29 mouse cellular contexts compared by ENCODE assay signal in genomic region chr4:35150706-35151105, GRCm38 (mm10). TPM values are rescaled to one million over a fixed set of nuclear protein-coding genes. Genes with fewer than 3 reads are reported as not detected.
DNase-seq lines count a peak whose midpoint lies in the region; ATAC-seq and TF ChIP-seq lines count a peak whose summit lies in the region.
"Had no signal": no experiment of that assay in that cellular context is flagged by ENCODE, and none has a peak within 500 bp of the region (broad histone marks: within the 10 kb centered on the region; RNA-seq: fewer than 3 reads in every experiment).

No protein-coding gene starts in this region.

- no peaks in the 10 kb centered on the region for H3K27me3 ChIP-seq in liver, adult 2 months (ENCODE audit: control insufficient read depth, insufficient read depth, low read length)
- H3K27me3 ChIP-seq in liver, embryonic 12.5 days (replicated peaks) = peaks cover 9% of the 10 kb centered on the region; the same call in 1 of the 2 replicates
- no peaks in the 10 kb centered on the region for H3K27me3 ChIP-seq in liver, postnatal 0 days (ENCODE audit: insufficient read depth, low read length)
- no peaks in the 10 kb centered on the region for H3K27me3 ChIP-seq in midbrain, embryonic 11.5 days (ENCODE audit: control insufficient read depth, insufficient read depth, low read length)
- no peaks in the 10 kb centered on the region for H3K27me3 ChIP-seq in midbrain, embryonic 13.5 days
- H3K27me3 ChIP-seq: CH12.LX, Patski had no signal

- no peak overlapping the region for H3K27ac ChIP-seq in liver, adult 2 months (replicated peaks; ENCODE audit: insufficient read depth, low read depth, low read length)
- H3K27ac ChIP-seq in liver, embryonic 12.5 days = no peak overlapping the region
- peak overlapping the region; percentile 29; the same call in 1 of the 2 replicates for H3K27ac ChIP-seq in liver, postnatal 0 days (ENCODE audit: low read depth)
- no peak overlapping the region for H3K27ac ChIP-seq in midbrain, embryonic 11.5 days (ENCODE audit: low read depth, low read length)
- no peak overlapping the region for H3K27ac ChIP-seq in midbrain, embryonic 13.5 days

- H3K9ac ChIP-seq in liver, adult 2 months (ENCODE audit: low read depth, low read length) = no peak overlapping the region
- no peak overlapping the region for H3K9ac ChIP-seq in liver, embryonic 12.5 days
- no peak overlapping the region for H3K9ac ChIP-seq in liver, postnatal 0 days (replicated peaks)
- H3K9ac ChIP-seq in midbrain, embryonic 11.5 days (ENCODE audit: low read length) = no peak overlapping the region
- H3K9ac ChIP-seq in midbrain, embryonic 13.5 days (replicated peaks) = no peak overlapping the region

- no peaks in the 10 kb centered on the region for H3K9me3 ChIP-seq in liver, embryonic 12.5 days (replicated peaks)
- no peaks in the 10 kb centered on the region for H3K9me3 ChIP-seq in liver, postnatal 0 days (ENCODE audit: low read length)
- no peaks in the 10 kb centered on the region for H3K9me3 ChIP-seq in midbrain, embryonic 11.5 days (ENCODE audit: control insufficient read depth, low read length)
- H3K9me3 ChIP-seq in midbrain, embryonic 13.5 days = no peaks in the 10 kb centered on the region
- H3K9me3 ChIP-seq: G1E had no signal

- peaks cover 22% of the 10 kb centered on the region; the same call in 1 of the 2 replicates for H3K79me2 ChIP-seq in liver, adult 2 months (ENCODE audit: control insufficient read depth, insufficient read depth, low read length)

- H3K4me3 ChIP-seq in liver, adult 2 months (ENCODE audit: insufficient read depth, low read depth, low read length) = no peak overlapping the region
- no peak overlapping the region for H3K4me3 ChIP-seq in liver, embryonic 12.5 days
- no peak overlapping the region for H3K4me3 ChIP-seq in liver, postnatal 0 days (ENCODE audit: low read depth, low read length)
- no peak overlapping the region for H3K4me3 ChIP-seq in midbrain, embryonic 11.5 days (ENCODE audit: low read depth, low read length)
- H3K4me3 ChIP-seq in midbrain, embryonic 13.5 days (replicated peaks) = no peak overlapping the region

- WGBS in liver, adult 2 months = 37% methylated on average over 3 of the region's 3 CpGs
- 70% methylated on average over 3 of the region's 3 CpGs for WGBS in liver, embryonic 12.5 days (ENCODE audit: insufficient replicate concordance)
- 58% methylated on average over 3 of the region's 3 CpGs for WGBS in liver, postnatal 0 days (ENCODE audit: insufficient replicate concordance)
- 78% methylated on average over 3 of the region's 3 CpGs for WGBS in midbrain, embryonic 11.5 days
- 87% methylated on average over 3 of the region's 3 CpGs for WGBS in midbrain, embryonic 13.5 days

- no peak for TF ChIP-seq CTCF in liver, adult 2 months (IDR thresholded peaks at IDR 0.05; ENCODE audit: low read depth, low read length)
- no peak for TF ChIP-seq CTCF in liver, postnatal 0 days (IDR thresholded peaks at IDR 0.05; ENCODE audit: low read depth)

- TF ChIP-seq POLR2A in liver, adult 2 months (IDR thresholded peaks at IDR 0.05; ENCODE audit: extremely low read depth, insufficient read depth, low read length) = no peak

- H3K4me1 ChIP-seq in liver, adult 2 months (ENCODE audit: control insufficient read depth, insufficient read depth, low read length) = peaks cover 19% of the 10 kb centered on the region; the same call in 1 of the 2 replicates
- peaks cover 2% of the 10 kb centered on the region; the same call in 1 of the 2 replicates for H3K4me1 ChIP-seq in liver, embryonic 12.5 days
- peaks cover 9% of the 10 kb centered on the region for H3K4me1 ChIP-seq in liver, postnatal 0 days (ENCODE audit: insufficient read depth)
- peaks cover 6% of the 10 kb centered on the region; the same call in 1 of the 2 replicates for H3K4me1 ChIP-seq in midbrain, embryonic 11.5 days (ENCODE audit: control insufficient read depth, insufficient read depth, low read length)
- H3K4me1 ChIP-seq in midbrain, embryonic 13.5 days (replicated peaks) = peaks cover 4% of the 10 kb centered on the region

- no peak for ATAC-seq in liver, embryonic 12.5 days
- ATAC-seq in liver, postnatal 0 days = no peak
- ATAC-seq in midbrain, embryonic 11.5 days (ENCODE audit: low FRiP score) = no peak
- no peak for ATAC-seq in midbrain, embryonic 13.5 days
- ATAC-seq: activated CD4-positive, CD25-positive, alpha-beta regulatory T cell, adult 4 months; CD4-positive, CD25-positive, alpha-beta regulatory T cell, adult 4 months; Patski had no signal

- TF ChIP-seq EP300 in liver, postnatal 0 days (IDR thresholded peaks at IDR 0.05; ENCODE audit: low read depth) = no peak

- DNase-seq in liver, adult 2 months (ENCODE audit: extremely low read depth, low read depth, low spot score) = peak; percentile 67
- DNase-seq in liver, postnatal 0 days = no peak
- DNase-seq in liver (no peak), NIH3T3 (ENCODE audit: low read depth) (peak; percentile 11)
- peak; percentile 54 for DNase-seq in midbrain, embryonic 11.5 days (ENCODE audit: low spot score, missing footprints)
- no peak for DNase-seq in left cerebral cortex, postnatal 36 days (ENCODE audit: low spot score in 2 of 2)
- DNase-seq: adrenal gland, adult 2 months; adrenal gland, adult 8-10 months; adrenal gland, postnatal 10 days; adrenal gland, postnatal 14 days; adrenal gland, postnatal 25 days; adrenal gland, postnatal 36 days; B cell, adult 2 months; cerebellum, adult 11 months; cerebellum, adult 11-12 months; cerebellum, adult 18-20 months had no signal

- no peaks in the 10 kb centered on the region for H3K36me3 ChIP-seq in liver, adult 2 months (ENCODE audit: control insufficient read depth, insufficient read depth, low read length)
- no peaks in the 10 kb centered on the region for H3K36me3 ChIP-seq in liver, embryonic 12.5 days
- no peaks in the 10 kb centered on the region for H3K36me3 ChIP-seq in liver, postnatal 0 days (replicated peaks; ENCODE audit: insufficient read depth, low read length)
- H3K36me3 ChIP-seq in midbrain, embryonic 11.5 days (ENCODE audit: control insufficient read depth, insufficient read depth, low read length) = no peaks in the 10 kb centered on the region
- H3K36me3 ChIP-seq in midbrain, embryonic 13.5 days = no peaks in the 10 kb centered on the region
- H3K36me3 ChIP-seq: G1E had no signal

- H3K4me2 ChIP-seq in liver, embryonic 12.5 days = no peak overlapping the region
- no peak overlapping the region for H3K4me2 ChIP-seq in liver, postnatal 0 days (ENCODE audit: low read depth, low read length)
- no peak overlapping the region for H3K4me2 ChIP-seq in midbrain, embryonic 11.5 days
- no peak overlapping the region for H3K4me2 ChIP-seq in midbrain, embryonic 13.5 days (replicated peaks)

- intact Hi-C loops in left cerebral cortex, postnatal 36 days (cut with DNase I) = no loop called here

RNA-seq across cellular contexts. Expression of gene Ifnk, which starts 1.1 kb away (rescaled TPM):
- total RNA-seq in liver, adult 2 months (2014; rRNA removed) = not detected in 2 replicates
- not detected in 2 replicates for polyA plus RNA-seq in liver, adult 2 months (2012; rRNA removed)
- polyA plus RNA-seq in liver, embryonic 12.5 days (2016; fragmentation: Nextera tagmentation; extraction: Ambion mirVana) = 0.17 TPM in 1 of 2 replicates, not detected in the other
- 0.27 and 0.50 TPM in 2 replicates for polyA plus RNA-seq in liver, postnatal 0 days (2015; fragmentation: Nextera tagmentation; extraction: Ambion mirVana)
- 0.46 TPM in 1 of 2 replicates, not detected in the other for polyA plus RNA-seq in midbrain, embryonic 11.5 days (2014; fragmentation: Nextera tagmentation; extraction: Ambion mirVana)
- polyA plus RNA-seq in midbrain, embryonic 13.5 days (2015; fragmentation: Nextera tagmentation; extraction: Ambion mirVana) = 0.26 TPM in 1 of 2 replicates, not detected in the other
- total RNA-seq in left cerebral cortex, postnatal 36 days (2021) = not detected
- total RNA-seq: adrenal gland, adult 18-20 months; adrenal gland, adult 2 months; adrenal gland, postnatal 10 days; adrenal gland, postnatal 14 days; adrenal gland, postnatal 25 days; adrenal gland, postnatal 36 days; adrenal gland, postnatal 4 days; CH12.LX; ES-E14; G1E; MEL had no signal
- polyA plus RNA-seq: activated CD4-positive, CD25-positive, alpha-beta regulatory T cell, adult 4 months; adrenal gland, adult 2 months; brain, embryonic 14.5 days; C2C12; G1E; Patski had no signal

RNA-seq across cellular contexts. Expression of gene Mob3b, which starts 6.6 kb away (rescaled TPM):
- total RNA-seq in liver, adult 2 months (2014; rRNA removed) = 18.3 and 23.6 TPM in 2 replicates
- polyA plus RNA-seq in liver, adult 2 months (2012; rRNA removed) = 13.4 and 16.5 TPM in 2 replicates
- polyA plus RNA-seq in liver, embryonic 12.5 days (2016; fragmentation: Nextera tagmentation; extraction: Ambion mirVana) = 6.0 and 7.1 TPM in 2 replicates
- polyA plus RNA-seq in liver, postnatal 0 days (2015; fragmentation: Nextera tagmentation; extraction: Ambion mirVana) = 13.6 and 14.2 TPM in 2 replicates
- polyA plus RNA-seq in midbrain, embryonic 11.5 days (2014; fragmentation: Nextera tagmentation; extraction: Ambion mirVana) = 16.5 and 18.3 TPM in 2 replicates
- 10.2 and 14.9 TPM in 2 replicates for polyA plus RNA-seq in midbrain, embryonic 13.5 days (2015; fragmentation: Nextera tagmentation; extraction: Ambion mirVana)
- total RNA-seq in left cerebral cortex, postnatal 36 days (2021) = 1 to 10 TPM; 4.9 to 5.4 TPM
- polyA plus RNA-seq: G1E had no signal

Comparison
In these comparisons a context has a peak if more than half of its experiments do, and no peak if none do; other contexts are left out.
1. DNase-seq: peak in liver, adult 2 months (single experiment), midbrain, embryonic 11.5 days (single experiment) and NIH3T3 (single experiment); none in liver, postnatal 0 days (single experiment), liver (single experiment) and left cerebral cortex, postnatal 36 days (0 of 2).